ENCODE assay signal across 1 mouse cellular context in genomic region chr10:40141864-40142523, GRCm38 (mm10).
A peak's percentile ranks its signal among the peaks of the same experiment; 100 is the strongest.
TF ChIP-seq lines count a peak whose summit lies in the region.

Gene Slc16a10 (minus strand): TSS chr10:40142258.

TF ChIP-seq in MEL, 35 proteins besides CTCF, POLR2A, EP300 and RAD21 (continued from another document):
- TF ChIP-seq E2F4 (IDR thresholded peaks at IDR 0.05; ENCODE audit: borderline replicate concordance, low read depth, low read length) (no peak), MAZ (IDR thresholded peaks at IDR 0.05; ENCODE audit: low read depth, low read length) (no peak), GABPA (IDR thresholded peaks at IDR 0.05; ENCODE audit: low read depth, low read length) (no peak), RCOR1 (IDR thresholded peaks at IDR 0.05; ENCODE audit: low read depth, low read length) (no peak), POLR2AphosphoS2 (IDR thresholded peaks at IDR 0.05; ENCODE audit: low read length) (peak; percentile 28; the same call in 1 of the 2 replicates), BHLHE40 (IDR thresholded peaks at IDR 0.05; ENCODE audit: borderline replicate concordance, low read depth, low read length) (no peak), UBTF (IDR thresholded peaks at IDR 0.05; ENCODE audit: borderline replicate concordance, insufficient read depth, low read depth, low read length) (0 out of 2 replicates have a peak, but pooled peaks have one; percentile 50), NRF1 (IDR thresholded peaks at IDR 0.05; ENCODE audit: insufficient read depth, low read depth, low read length, poor library complexity, severe bottlenecking) (peak; percentile 61), ELF1 (IDR thresholded peaks at IDR 0.05; ENCODE audit: low read depth, low read length) (no peak), JUND (IDR thresholded peaks at IDR 0.05; ENCODE audit: low read depth, low read length) (no peak), USF1 (IDR thresholded peaks at IDR 0.05; ENCODE audit: low read depth, low read length) (no peak), MAX (IDR thresholded peaks at IDR 0.05; ENCODE audit: low read length) (no peak), POLR2AphosphoS5 (IDR thresholded peaks at IDR 0.05; ENCODE audit: borderline replicate concordance, low read depth, low read length) (no peak), SMC3 (IDR thresholded peaks at IDR 0.05; ENCODE audit: low read depth, low read length) (no peak)
